Mouse (Mus musculus): ENCODE data around the gene Tmem131. TPM values are rescaled to one million over a fixed set of nuclear protein-coding genes. Genes with fewer than 3 reads are reported as not detected.
A peak's percentile ranks its signal among the peaks of the same experiment; 100 is the strongest.

Gene Tmem131
- total and polyA plus RNA-seq, 2 experiments from 2014 or later: 3.9 to 10.1 TPM

DNA sequence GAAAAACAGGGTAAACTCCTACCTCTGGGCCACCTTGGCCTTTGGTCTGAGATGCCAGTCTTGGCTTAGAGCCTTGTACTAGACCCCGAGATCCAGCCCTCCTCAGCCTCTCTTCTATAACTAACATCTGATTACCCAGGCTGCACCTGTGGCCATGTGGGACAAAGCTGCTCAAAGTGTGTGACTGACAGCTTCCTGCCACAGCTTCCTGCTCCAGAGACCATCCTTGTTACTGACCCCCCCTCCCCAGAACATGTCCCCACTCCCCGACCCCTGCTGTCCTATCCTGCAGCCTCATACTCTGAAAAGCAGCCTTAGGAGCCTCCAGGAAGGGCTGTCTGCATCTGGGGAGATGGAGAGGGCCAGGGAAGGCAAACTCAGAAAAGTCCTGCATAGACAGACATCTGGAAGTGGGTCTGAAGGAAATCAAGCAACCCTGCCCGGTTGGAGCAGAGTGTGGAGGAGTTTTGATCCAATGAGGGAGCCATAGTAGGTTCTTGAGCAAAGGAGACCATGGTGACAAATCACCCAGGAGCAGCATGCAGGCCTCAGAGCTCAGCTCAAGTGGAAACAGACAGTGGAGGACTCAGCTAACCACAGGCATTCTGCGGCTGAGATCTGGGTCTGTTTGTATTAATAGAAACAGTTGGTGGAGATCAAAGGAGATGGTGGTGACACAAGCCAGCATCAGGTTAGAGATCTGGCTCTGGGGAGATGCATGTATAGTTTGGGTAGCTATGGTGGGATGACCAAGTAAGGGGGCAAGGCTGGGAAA is 176.8 kb downstream of the Tmem131 start:
- TF ChIP-seq EP300 (IDR thresholded peaks at IDR 0.05; ENCODE audit: low read depth) (no peak), CTCF (IDR thresholded peaks at IDR 0.05; ENCODE audit: low read depth) (no peak)
- WGBS: 35% methylated on average over 4 of the region's 4 CpGs

DNA sequence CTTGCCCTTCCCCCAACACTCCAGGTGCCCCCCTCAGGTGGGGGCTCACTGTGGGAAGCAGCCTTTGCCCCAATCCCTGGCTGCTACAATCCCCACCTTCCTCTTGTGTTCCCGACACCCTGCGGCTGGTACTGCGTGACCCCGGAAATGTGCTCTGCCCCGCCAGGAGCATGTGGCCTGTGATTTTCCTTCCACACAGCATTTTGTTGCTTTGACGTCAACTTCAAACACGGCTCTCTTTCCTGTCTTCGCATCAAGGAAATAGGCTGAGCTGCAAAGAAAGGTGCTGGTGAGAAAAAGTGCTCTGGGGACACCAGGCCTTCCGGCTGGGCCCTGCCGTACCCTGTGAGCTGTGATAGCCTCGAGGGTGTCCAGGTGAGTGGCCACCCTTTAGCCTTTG is 181.9 kb downstream of the Tmem131 start, which contains the start of gene Zap70:
TSS of gene Zap70 (plus strand) at position 231 of the 400 bp plus-strand sequence.
- 75% methylated on average over 11 of the region's 11 CpGs for WGBS
- peak within 1 kb of the TSS; percentile 4; the same call in 1 of the 2 replicates for H3K4me2 ChIP-seq (ENCODE audit: low read depth, low read length)
- no peak for TF ChIP-seq CTCF (IDR thresholded peaks at IDR 0.05; ENCODE audit: low read depth)
- no peak for TF ChIP-seq EP300 (IDR thresholded peaks at IDR 0.05; ENCODE audit: low read depth)

More for the DNA sequence above, 176.8 kb downstream of the Tmem131 start:
- H3K27ac ChIP-seq (ENCODE audit: low read depth): no peak overlapping the region; the same call in 1 of the 2 replicates
- DNase-seq (ENCODE audit: low spot score) (no peak), ATAC-seq (ENCODE audit: insufficient read depth, low read depth) (no peak)
- H3K4me2 ChIP-seq (ENCODE audit: low read depth, low read length): no peak overlapping the region; the same call in 1 of the 2 replicates
- no peaks in the 10 kb centered on the region; the same call in 1 of the 2 replicates for H3K4me1 ChIP-seq (ENCODE audit: control insufficient read depth, insufficient read depth)
- no peak overlapping the region for H3K9ac ChIP-seq (replicated peaks; ENCODE audit: low read depth, low read length)
- no peaks in the 10 kb centered on the region for H3K9me3 ChIP-seq (replicated peaks; ENCODE audit: control insufficient read depth, low read length)
- H3K4me3 ChIP-seq (ENCODE audit: low read depth, low read length): no peak overlapping the region
- H3K36me3 ChIP-seq (replicated peaks; ENCODE audit: control insufficient read depth, insufficient read depth, low read length): no peaks in the 10 kb centered on the region
- peaks cover 14% of the 10 kb centered on the region; the same call in 1 of the 2 replicates for H3K27me3 ChIP-seq (ENCODE audit: control insufficient read depth, insufficient read depth, low read length)

DNA sequence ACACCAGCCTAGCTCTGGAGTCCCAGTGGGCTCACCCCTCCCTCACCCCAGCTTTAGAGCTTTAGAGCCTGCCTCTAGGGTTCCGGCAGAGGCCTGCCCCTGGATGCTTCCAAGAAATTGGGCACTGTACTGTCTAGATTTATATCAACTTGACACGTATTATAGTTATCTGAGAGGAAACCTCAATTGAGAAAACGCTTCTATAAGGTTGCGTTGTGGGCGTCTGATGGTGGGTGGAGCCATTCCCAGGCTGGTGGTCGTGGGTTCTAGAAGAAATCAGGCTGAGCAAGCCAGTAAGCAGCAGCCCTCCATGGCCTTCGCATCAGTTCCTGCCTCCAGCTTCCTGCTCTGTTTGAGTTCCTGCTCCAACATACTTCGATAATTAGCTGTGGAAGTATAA is 182.4 kb downstream of the Tmem131 start:
- Histone ChIP-seq H3K27ac (ENCODE audit: low read depth) (no peak overlapping the region), H3K4me3 (ENCODE audit: low read depth, low read length) (no peak overlapping the region), H3K9me3 (replicated peaks; ENCODE audit: control insufficient read depth, low read length) (no peaks in the 10 kb centered on the region), H3K27me3 (ENCODE audit: control insufficient read depth, insufficient read depth, low read length) (no peaks in the 10 kb centered on the region), H3K4me2 (ENCODE audit: low read depth, low read length) (no peak overlapping the region), H3K36me3 (replicated peaks; ENCODE audit: control insufficient read depth, insufficient read depth, low read length) (no peaks in the 10 kb centered on the region), H3K9ac (replicated peaks; ENCODE audit: low read depth, low read length) (no peak overlapping the region), H3K4me1 (ENCODE audit: control insufficient read depth, insufficient read depth) (no peaks in the 10 kb centered on the region)
- ATAC-seq (ENCODE audit: insufficient read depth, low read depth) (no peak), DNase-seq (ENCODE audit: low spot score) (no peak)
- WGBS: 81% methylated on average over 8 of the region's 8 CpGs
- no peak for TF ChIP-seq EP300 (IDR thresholded peaks at IDR 0.05; ENCODE audit: low read depth)
- no peak for TF ChIP-seq CTCF (IDR thresholded peaks at IDR 0.05; ENCODE audit: low read depth)

More for the DNA sequence above, 181.9 kb downstream of the Tmem131 start, which contains the start of gene Zap70:
- Histone ChIP-seq H3K27me3 (ENCODE audit: control insufficient read depth, insufficient read depth, low read length) (no peaks in the 10 kb centered on the region), H3K9ac (replicated peaks; ENCODE audit: low read depth, low read length) (no peak within 1 kb of the TSS), H3K36me3 (replicated peaks; ENCODE audit: control insufficient read depth, insufficient read depth, low read length) (no peaks in the 10 kb centered on the region), H3K9me3 (replicated peaks; ENCODE audit: control insufficient read depth, low read length) (no peaks in the 10 kb centered on the region), H3K27ac (ENCODE audit: low read depth) (no peak within 1 kb of the TSS), H3K4me3 (ENCODE audit: low read depth, low read length) (peak within 1 kb of the TSS; percentile 20; the same call in 1 of the 2 replicates), H3K4me1 (ENCODE audit: control insufficient read depth, insufficient read depth) (no peaks in the 10 kb centered on the region)
- no peak for ATAC-seq (ENCODE audit: insufficient read depth, low read depth)
- DNase-seq (ENCODE audit: low spot score): no peak

DNA sequence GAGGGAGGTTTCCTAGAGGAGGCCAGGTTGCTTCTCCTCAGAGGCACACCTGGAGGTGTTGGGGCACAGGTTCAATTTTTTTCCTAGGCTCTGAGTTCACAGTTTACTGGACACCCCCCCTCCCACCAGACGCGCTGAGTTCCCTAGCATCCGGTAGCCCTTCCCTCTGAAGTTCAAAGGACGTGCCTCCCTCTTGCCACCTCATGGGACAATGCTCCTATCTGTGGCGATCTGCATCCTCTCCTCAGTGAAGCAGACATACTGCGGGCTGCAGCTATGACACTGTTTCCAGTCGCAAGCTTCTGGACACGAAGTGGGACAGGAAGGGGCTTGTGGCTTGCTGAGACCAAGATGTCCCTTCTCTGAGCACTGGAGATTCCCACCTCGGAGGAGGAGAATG is 183.1 kb downstream of the Tmem131 start:
- TF ChIP-seq EP300 (IDR thresholded peaks at IDR 0.05; ENCODE audit: low read depth): no peak
- no peak for TF ChIP-seq CTCF (IDR thresholded peaks at IDR 0.05; ENCODE audit: low read depth)
- 72% methylated on average over 9 of the region's 9 CpGs for WGBS
- Histone ChIP-seq H3K4me2 (ENCODE audit: low read depth, low read length) (no peak overlapping the region), H3K9ac (replicated peaks; ENCODE audit: low read depth, low read length) (no peak overlapping the region), H3K36me3 (replicated peaks; ENCODE audit: control insufficient read depth, insufficient read depth, low read length) (no peaks in the 10 kb centered on the region), H3K27me3 (ENCODE audit: control insufficient read depth, insufficient read depth, low read length) (no peaks in the 10 kb centered on the region), H3K4me1 (ENCODE audit: control insufficient read depth, insufficient read depth) (no peaks in the 10 kb centered on the region), H3K4me3 (ENCODE audit: low read depth, low read length) (no peak overlapping the region), H3K27ac (ENCODE audit: low read depth) (no peak overlapping the region), H3K9me3 (replicated peaks; ENCODE audit: control insufficient read depth, low read length) (no peaks in the 10 kb centered on the region)
- DNase-seq (ENCODE audit: low spot score) (no peak), ATAC-seq (ENCODE audit: insufficient read depth, low read depth) (no peak)

DNA sequence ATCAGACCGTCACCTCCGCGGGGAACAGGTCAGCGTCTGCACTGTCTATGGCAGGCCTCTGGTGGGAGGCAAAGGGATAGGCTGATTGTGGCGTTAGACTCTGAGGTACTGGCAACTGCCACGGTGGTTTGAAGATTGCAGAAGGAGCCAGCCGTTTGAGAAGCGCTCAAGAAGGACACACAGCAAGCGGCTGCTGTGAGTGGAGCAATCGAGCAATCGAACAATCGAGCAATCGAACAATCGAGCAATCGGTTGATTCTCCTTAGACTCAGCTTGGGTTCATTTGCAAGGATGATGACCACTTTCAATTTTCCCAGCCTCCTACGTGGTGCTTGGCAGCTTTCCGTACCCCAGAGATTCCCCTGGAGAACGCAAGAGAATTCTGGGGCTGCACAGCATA is 184.4 kb downstream of the Tmem131 start:
- Histone ChIP-seq H3K4me3 (ENCODE audit: low read depth, low read length) (no peak overlapping the region), H3K4me1 (ENCODE audit: control insufficient read depth, insufficient read depth) (no peaks in the 10 kb centered on the region), H3K27me3 (ENCODE audit: control insufficient read depth, insufficient read depth, low read length) (no peaks in the 10 kb centered on the region), H3K27ac (ENCODE audit: low read depth) (no peak overlapping the region), H3K9ac (replicated peaks; ENCODE audit: low read depth, low read length) (no peak overlapping the region), H3K9me3 (replicated peaks; ENCODE audit: control insufficient read depth, low read length) (no peaks in the 10 kb centered on the region), H3K4me2 (ENCODE audit: low read depth, low read length) (no peak overlapping the region), H3K36me3 (replicated peaks; ENCODE audit: control insufficient read depth, insufficient read depth, low read length) (no peaks in the 10 kb centered on the region)
- no peak for ATAC-seq (ENCODE audit: insufficient read depth, low read depth)
- DNase-seq (ENCODE audit: low spot score): no peak
- TF ChIP-seq CTCF (IDR thresholded peaks at IDR 0.05; ENCODE audit: low read depth) (no peak), EP300 (IDR thresholded peaks at IDR 0.05; ENCODE audit: low read depth) (no peak)
- WGBS: 82% methylated on average over 18 of the region's 18 CpGs
